In genomic region chr12:102566951-102567350, GRCm38 (mm10) we compare ENCODE assay signal across 21 mouse cellular contexts. TPM values are rescaled to one million over a fixed set of nuclear protein-coding genes. Genes with fewer than 3 reads are reported as not detected.
DNase-seq lines count a peak whose midpoint lies in the region; ATAC-seq and TF ChIP-seq lines count a peak whose summit lies in the region.
"Had no signal": no experiment of that assay in that cellular context is flagged by ENCODE, and none has a peak within 500 bp of the region (broad histone marks: within the 10 kb centered on the region; RNA-seq: fewer than 3 reads in every experiment).

No protein-coding gene starts in this region.

- H3K4me1 ChIP-seq in cerebellum, adult 2 months (ENCODE audit: control insufficient read depth, insufficient read depth, low read length): peaks cover 25% of the 10 kb centered on the region
- H3K4me1 ChIP-seq in hindbrain, postnatal 0 days (ENCODE audit: insufficient read depth, low read length): no peaks in the 10 kb centered on the region
- H3K4me1 ChIP-seq in hindbrain, embryonic 11.5 days (replicated peaks; ENCODE audit: control insufficient read depth, insufficient read depth, low read length): no peaks in the 10 kb centered on the region
- H3K4me1 ChIP-seq: forebrain, embryonic 13.5 days; heart, embryonic 15.5 days had no signal

- peak; percentile 29 for DNase-seq in cerebellum, adult 11-12 months
- no peak for DNase-seq in cerebellum, adult 2 months
- peak; percentile 8 for DNase-seq in hindbrain, postnatal 0 days (ENCODE audit: low spot score)
- no peak for DNase-seq in hindbrain, embryonic 11.5 days (ENCODE audit: low spot score)
- peak; percentile 40 for DNase-seq in 3T3-L1 (ENCODE audit: low read depth, low spot score)
- DNase-seq in MN1 (ENCODE audit: low spot score): peak; percentile 55
- no peak for DNase-seq in lung, postnatal 4 days
- DNase-seq: adrenal gland, postnatal 14 days; forebrain, postnatal 0 days; gastrocnemius, postnatal 14 days; heart, adult 2 months; heart, postnatal 14 days had no signal

- 36% methylated on average over 2 of the region's 2 CpGs for WGBS in cerebellum, adult 2 months
- WGBS in hindbrain, postnatal 0 days: 76% methylated on average over 2 of the region's 2 CpGs
- 87% methylated on average over 2 of the region's 2 CpGs for WGBS in hindbrain, embryonic 11.5 days

- H3K4me2 ChIP-seq in hindbrain, postnatal 0 days (ENCODE audit: low read depth, low read length): no peak overlapping the region
- H3K4me2 ChIP-seq in hindbrain, embryonic 11.5 days (replicated peaks; ENCODE audit: low read depth, low read length): no peak overlapping the region
- H3K4me2 ChIP-seq: forebrain, embryonic 13.5 days; heart, embryonic 11.5 days; heart, embryonic 15.5 days; hindbrain, embryonic 14.5 days had no signal

- no peak for TF ChIP-seq POLR2A in cerebellum, adult 2 months (IDR thresholded peaks at IDR 0.05; ENCODE audit: borderline replicate concordance, insufficient read depth, low read length)

- no peaks in the 10 kb centered on the region for H3K27me3 ChIP-seq in cerebellum, adult 2 months (ENCODE audit: control insufficient read depth, insufficient read depth, low read length)
- H3K27me3 ChIP-seq in hindbrain, postnatal 0 days (ENCODE audit: insufficient read depth, low read length): no peaks in the 10 kb centered on the region
- H3K27me3 ChIP-seq in hindbrain, embryonic 11.5 days (ENCODE audit: control insufficient read depth, insufficient read depth, low read length): no peaks in the 10 kb centered on the region
- H3K27me3 ChIP-seq: forebrain, embryonic 13.5 days had no signal

- peaks cover 7% of the 10 kb centered on the region; the same call in 1 of the 2 replicates for H3K36me3 ChIP-seq in hindbrain, postnatal 0 days (ENCODE audit: insufficient read depth, low read length)
- H3K36me3 ChIP-seq in hindbrain, embryonic 11.5 days (ENCODE audit: control insufficient read depth, insufficient read depth, low read length): no peaks in the 10 kb centered on the region
- H3K36me3 ChIP-seq: heart, embryonic 15.5 days had no signal

- H3K27ac ChIP-seq in cerebellum, adult 2 months (ENCODE audit: insufficient read depth, low read length): no peak overlapping the region
- no peak overlapping the region for H3K27ac ChIP-seq in hindbrain, postnatal 0 days
- H3K27ac ChIP-seq in hindbrain, embryonic 11.5 days (ENCODE audit: low read depth, low read length): no peak overlapping the region
- H3K27ac ChIP-seq: embryonic facial prominence, embryonic 10.5 days; forebrain, embryonic 13.5 days; heart, adult 2 months; heart, embryonic 15.5 days; hindbrain, embryonic 14.5 days had no signal

- TF ChIP-seq CTCF in cerebellum, adult 2 months (IDR thresholded peaks at IDR 0.05; ENCODE audit: borderline replicate concordance, insufficient read depth, low read depth, low read length): no peak
- no peak for TF ChIP-seq CTCF in hindbrain, postnatal 0 days (IDR thresholded peaks at IDR 0.05; ENCODE audit: low read depth)

- H3K9ac ChIP-seq in hindbrain, postnatal 0 days (replicated peaks; ENCODE audit: low read length): no peak overlapping the region
- no peak overlapping the region for H3K9ac ChIP-seq in hindbrain, embryonic 11.5 days (ENCODE audit: low read depth, low read length)
- H3K9ac ChIP-seq: forebrain, embryonic 13.5 days; forebrain, postnatal 0 days; heart, embryonic 15.5 days; hindbrain, embryonic 14.5 days had no signal

- 0 out of 2 replicates have a peak, but pooled peaks have one; percentile 15 for ATAC-seq in hindbrain, postnatal 0 days
- ATAC-seq in hindbrain, embryonic 11.5 days (ENCODE audit: low FRiP score): no peak
- ATAC-seq: CD4-positive, CD25-positive, alpha-beta regulatory T cell, adult 4 months; forebrain, embryonic 13.5 days; forebrain, postnatal 0 days; intestine, embryonic 16.5 days had no signal

- no peaks in the 10 kb centered on the region for H3K9me3 ChIP-seq in hindbrain, postnatal 0 days (ENCODE audit: low read length)
- H3K9me3 ChIP-seq in hindbrain, embryonic 11.5 days (ENCODE audit: control insufficient read depth, low read length): no peaks in the 10 kb centered on the region
- H3K9me3 ChIP-seq: embryonic facial prominence, embryonic 10.5 days; forebrain, embryonic 13.5 days; G1E; heart, embryonic 15.5 days had no signal

- no peak overlapping the region for H3K4me3 ChIP-seq in cerebellum, adult 2 months (replicated peaks; ENCODE audit: insufficient read depth, low read depth, low read length)
- H3K4me3 ChIP-seq in hindbrain, postnatal 0 days (ENCODE audit: low read length): no peak overlapping the region
- no peak overlapping the region for H3K4me3 ChIP-seq in hindbrain, embryonic 11.5 days (ENCODE audit: low read depth, low read length)
- H3K4me3 ChIP-seq: embryonic facial prominence, embryonic 10.5 days; forebrain, embryonic 13.5 days; heart, adult 2 months; heart, embryonic 15.5 days had no signal

RNA-seq across cellular contexts. Expression of gene Chga, which starts 12.2 kb away (rescaled TPM):
- 187 and 216 TPM in 2 replicates for polyA plus RNA-seq in cerebellum, adult 2 months (2012; rRNA removed)
- 160 and 171 TPM in 2 replicates for total RNA-seq in hindbrain, postnatal 0 days (2014; rRNA removed)
- polyA plus RNA-seq in hindbrain, postnatal 0 days (2015; fragmentation: Nextera tagmentation; extraction: Ambion mirVana): 254 and 255 TPM in 2 replicates
- polyA plus RNA-seq in hindbrain, embryonic 11.5 days (2014; fragmentation: Nextera tagmentation; extraction: Ambion mirVana): 24.8 and 27.1 TPM in 2 replicates
- total RNA-seq: gastrocnemius, adult 18-20 months; gastrocnemius, postnatal 14 days; heart, adult 2 months had no signal
- polyA plus RNA-seq: CD4-positive, CD25-positive, alpha-beta regulatory T cell, adult 4 months; G1E had no signal

Comparison
In these comparisons a context has a peak if more than half of its experiments do, and no peak if none do; other contexts are left out.
1. DNase-seq: peak in cerebellum, adult 11-12 months (single experiment), hindbrain, postnatal 0 days (single experiment), 3T3-L1 (single experiment) and MN1 (single experiment); none in cerebellum, adult 2 months (0 of 2), hindbrain, embryonic 11.5 days (single experiment) and lung, postnatal 4 days (0 of 2).